Mouse (Mus musculus) T-cell, adult 2 months (primary cell): ENCODE results near the gene E330009J07Rik.

Source experiments
- DNase-seq: peaks from one replicate; pipeline ENCODE4 v3.0.0; 2022; ENCODE audit warnings: low spot score

Gene E330009J07Rik

DNA sequence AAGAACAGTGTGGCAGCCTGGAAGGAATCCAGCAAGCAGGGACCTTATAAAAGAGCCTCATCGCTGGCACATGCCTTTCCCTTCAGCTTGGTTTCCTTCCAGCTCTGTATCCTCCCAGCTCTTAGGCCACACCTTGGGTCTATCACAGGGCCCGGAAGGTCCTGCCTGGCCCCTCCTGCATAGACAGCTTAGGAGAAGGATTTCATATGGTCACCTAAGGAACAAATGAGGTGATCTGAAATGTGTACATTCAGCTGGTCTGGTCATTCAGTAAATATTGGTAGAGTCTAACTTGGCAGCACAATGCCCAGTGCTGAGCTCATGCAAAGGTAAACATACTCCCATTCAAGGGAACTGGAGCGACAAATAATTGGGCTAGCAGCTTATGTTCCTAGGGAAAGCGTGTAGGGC lies 6.4 kb downstream of the E330009J07Rik start:
- DNase-seq: no peak

DNA sequence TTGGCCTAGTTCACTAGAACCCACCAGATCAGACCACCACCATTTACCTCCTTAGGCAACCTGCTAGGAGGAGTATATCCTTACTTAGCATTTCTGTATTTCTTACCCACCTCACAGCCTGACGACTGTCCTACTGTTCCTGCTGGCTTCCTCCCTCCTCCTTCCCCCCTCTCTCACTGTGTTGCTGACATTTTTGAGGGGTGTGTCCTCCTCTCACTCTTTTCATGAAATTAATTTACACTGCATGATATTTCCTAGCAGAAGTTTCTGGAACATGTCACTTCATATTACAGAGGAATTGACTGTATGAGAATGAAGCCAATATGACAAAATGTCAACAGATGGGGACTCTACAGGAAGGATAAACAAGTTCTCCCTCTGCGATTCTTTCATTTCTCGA lies 7.2 kb downstream of the E330009J07Rik start:
- no peak for DNase-seq

DNA sequence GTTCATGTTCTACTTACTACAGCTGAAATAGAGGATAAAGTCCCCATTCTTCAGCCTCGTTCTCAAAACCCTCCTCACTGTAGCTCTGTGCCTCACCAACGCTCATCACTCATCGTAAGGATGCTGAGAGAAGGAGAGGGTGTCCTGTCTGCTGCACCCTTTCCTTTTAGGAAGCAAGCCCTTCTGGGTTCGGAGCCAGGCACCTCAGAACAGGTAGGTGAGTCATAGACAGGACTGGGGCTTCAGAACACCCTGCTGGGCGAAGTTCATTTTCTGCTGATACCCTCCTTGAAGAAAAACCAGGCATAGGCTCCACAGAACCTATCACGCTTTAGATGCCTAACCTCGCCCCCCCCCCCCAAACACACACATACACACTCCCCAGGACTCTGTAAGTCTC lies 8.5 kb downstream of the E330009J07Rik start:
- DNase-seq: no peak

DNA sequence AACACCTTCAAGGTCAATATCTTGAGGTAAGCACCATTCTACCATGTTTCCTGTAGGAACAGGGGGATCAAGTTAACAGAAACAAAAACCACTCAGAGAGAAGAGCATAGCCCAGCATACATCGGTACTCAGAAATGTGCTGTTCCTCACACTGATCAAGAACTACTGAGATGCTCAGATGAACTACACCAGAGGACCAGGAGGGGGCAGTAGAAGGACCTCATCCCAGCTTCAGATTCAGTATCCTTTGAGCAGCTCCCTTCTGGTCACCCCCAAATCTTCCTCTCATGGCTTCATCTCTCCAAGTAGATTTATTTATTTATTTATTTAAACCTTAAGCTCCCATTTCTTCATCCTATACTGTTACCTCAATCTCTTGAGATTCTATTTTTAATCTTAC lies 12.2 kb downstream of the E330009J07Rik start:
- peak; percentile 59 for DNase-seq

DNA sequence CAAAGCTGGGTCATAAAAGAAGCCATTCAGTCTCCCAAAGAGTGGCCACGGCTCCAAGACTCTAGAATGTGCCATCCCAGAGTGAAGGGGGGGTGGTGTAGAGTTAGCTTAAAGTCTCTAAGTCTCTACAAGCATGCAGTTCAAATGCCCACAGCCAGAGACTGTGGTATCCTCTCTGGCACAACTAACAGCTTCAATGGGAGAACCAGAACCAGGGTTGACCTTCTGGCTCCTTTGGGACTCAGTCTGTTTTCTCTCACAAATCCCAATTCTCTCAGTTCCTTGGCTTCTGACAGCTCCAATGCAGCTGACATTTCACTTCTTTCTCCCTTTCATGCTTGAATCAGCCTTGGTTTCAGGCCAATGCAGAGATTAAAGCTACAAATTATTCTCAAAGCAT lies 12.9 kb downstream of the E330009J07Rik start:
- no peak for DNase-seq

DNA sequence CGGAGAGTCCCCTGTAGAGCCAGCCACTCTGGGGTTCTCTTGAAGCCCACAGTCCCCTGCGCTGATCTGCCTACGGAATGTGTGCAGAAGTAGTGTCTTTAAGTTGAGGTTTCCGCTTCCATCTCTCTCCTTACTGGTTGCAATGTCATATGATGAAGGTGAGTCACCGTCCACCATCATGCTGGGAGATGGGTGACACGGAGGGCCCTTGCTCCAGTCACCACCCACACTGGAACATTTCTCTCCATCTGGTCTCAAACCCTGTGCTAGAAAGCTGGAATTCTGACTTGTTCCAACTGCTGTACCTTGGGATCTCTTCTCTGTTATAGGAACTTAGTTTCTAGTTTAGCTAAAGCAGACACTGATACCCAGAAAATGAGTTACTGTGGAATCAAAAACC lies 14.8 kb downstream of the E330009J07Rik start:
- no peak for DNase-seq

DNA sequence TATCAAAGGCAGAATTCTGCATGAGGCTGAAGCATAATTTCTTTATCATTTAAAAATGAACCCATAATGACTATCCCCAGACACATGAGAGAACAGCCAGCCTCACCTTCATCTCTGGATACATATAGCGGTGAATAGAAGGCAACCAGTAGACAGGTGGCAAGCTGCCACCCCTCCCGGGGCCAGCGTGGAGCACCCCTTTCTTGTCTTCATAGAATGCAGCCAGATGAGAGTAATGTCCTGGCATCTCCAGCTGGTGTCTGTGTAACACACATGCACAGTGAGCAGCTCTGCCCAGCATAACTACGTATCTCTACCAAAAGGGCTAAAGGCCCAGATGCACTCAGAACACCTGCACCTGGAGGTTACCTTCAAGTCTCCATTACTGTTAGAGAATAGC lies 17.5 kb downstream of the E330009J07Rik start:
- no peak for DNase-seq

DNA sequence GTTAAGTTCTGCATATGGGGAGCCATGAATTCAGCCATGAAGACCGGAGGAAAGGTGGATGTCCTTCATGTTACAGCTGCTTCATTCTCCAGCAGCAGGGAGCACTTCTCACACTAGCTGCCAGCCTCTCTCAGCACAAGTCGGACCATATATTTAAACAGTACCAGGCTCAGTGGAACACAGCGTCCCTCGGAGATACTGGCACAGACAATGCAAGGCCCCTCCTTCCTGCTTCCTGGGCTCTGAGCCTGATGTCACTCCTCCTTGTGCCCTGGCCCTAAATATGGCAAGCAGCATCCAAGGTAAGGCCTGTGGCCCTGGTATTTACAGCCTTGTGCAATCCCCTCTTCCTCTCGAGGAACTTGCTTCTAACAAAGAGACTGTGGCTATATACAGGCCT lies 20.1 kb downstream of the E330009J07Rik start:
- DNase-seq: no peak

DNA sequence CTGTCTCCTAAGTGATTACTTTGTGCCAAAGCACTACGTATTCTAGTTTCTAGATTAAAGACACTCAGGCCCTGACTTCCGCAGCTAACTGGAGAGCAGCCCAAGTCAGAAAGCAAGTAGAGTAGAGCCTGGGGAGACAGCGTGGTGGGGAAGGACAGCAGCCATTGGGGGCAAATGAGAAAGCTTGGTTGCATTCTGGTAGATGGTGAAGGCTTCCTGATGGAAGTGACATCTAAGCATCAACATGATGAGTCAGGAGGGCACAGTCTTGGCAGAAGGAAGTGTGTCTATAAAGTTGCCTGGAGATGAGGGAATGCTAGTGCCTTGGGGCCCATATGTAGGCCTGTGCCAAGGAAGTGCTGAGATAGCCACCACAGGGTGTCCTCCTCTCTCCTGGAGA lies 22.4 kb downstream of the E330009J07Rik start:
- no peak for DNase-seq

DNA sequence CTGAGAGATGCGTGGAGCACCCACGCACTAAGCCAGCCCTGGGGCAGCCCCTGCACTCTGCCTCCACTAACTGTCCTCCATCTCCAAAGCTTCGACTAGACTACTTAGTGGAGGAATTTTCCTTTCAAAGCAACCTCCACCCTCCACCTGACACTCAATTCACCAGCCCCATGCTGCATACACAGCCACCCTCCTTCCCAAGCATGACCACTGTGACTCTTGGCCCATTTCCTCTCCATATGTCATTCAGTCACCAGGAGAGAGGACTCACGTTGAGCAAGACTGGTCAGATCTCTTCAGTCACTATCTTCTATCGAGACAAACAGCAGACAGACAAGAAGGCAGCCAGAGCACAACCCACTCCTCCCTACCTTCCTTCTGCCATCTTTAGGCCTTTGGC lies 22.9 kb downstream of the E330009J07Rik start:
- DNase-seq: no peak

DNA sequence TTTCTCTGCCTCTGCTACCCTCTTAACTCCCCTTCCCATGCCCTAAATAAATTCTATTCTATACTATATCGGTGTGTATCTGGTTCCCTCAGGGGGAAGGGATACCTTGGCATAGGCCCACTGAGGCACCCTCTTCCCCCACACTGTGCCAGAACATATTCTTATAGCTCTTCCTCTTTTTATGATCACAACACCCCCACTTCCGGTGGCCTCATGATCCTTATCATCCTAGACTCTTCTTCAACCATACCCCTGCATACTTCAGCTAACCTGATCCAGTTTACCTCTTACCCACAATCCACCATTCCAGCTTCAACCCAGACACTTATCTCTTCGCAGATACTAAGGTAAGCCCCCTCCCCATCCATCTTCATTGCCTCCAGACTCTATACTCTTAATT lies 24.9 kb downstream of the E330009J07Rik start:
- no peak for DNase-seq

DNA sequence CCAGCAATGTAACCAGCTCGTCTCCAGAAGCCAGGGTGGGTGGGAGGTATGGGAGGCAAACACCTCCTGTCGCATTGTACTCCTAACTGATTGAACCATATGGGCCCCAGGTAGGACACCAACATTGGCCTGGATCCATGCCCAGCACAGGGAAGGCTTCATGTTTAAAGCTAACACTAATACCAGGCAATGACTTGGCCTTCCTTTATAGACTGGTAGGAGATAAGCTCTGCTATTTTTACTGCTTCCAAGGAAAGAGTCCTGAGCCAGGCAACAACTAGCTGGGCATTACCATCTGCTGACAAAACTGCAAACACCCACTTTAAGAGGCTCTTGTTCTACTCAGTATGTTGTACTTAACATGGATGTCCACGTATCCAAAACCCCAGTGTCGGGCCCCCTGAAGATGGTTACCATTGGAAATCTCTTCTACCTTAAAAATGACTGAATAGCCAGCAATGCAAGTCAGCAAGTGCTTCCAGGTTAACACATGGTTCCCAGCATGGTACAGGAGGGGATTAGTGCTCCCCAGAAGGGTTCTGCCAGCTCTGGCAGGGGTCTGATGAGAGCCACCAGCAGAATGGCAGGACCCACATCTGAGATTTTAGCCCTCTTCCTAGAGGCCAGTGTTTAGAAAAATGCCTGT lies 32.2 kb downstream of the E330009J07Rik start:
- DNase-seq: no peak

DNA sequence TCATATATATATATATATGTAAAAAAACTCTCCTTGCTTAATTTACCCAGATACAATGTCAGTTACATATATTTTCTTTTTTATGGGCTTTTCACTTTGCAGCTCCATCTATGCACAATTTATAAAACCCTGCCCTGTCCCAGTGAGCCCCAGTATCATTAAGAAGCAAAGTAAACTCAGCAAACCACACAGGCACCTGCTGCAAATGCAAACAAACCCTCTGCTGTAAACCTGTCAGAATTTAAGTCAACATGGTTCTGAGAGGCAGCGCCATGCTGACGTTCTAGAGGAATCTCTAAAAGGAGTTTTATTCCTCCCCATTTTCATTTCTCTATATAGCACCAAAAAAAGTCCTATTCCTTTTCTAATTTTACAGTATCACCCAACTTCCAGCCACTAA lies 33.9 kb downstream of the E330009J07Rik start:
- DNase-seq: no peak

DNA sequence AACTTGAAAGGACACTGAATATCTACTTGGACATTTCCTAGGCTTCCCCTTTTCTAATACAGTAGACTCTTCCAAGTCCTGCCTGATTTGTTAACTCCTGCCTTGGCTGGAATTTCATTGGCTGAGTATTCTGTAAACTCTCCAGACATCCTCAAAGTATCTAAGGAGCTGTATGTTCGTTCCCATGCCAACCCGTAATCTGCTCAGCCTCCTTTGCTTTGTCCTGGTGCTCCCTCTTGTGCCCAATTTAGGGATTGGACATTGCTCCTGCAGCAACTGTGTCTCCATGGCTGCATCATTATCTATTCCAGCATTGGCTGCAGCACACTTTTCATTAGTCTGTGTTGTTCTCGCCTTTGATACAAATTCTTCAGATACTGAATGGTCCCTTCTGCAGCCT lies 42.7 kb downstream of the E330009J07Rik start:
- peak; percentile 7 for DNase-seq

DNA sequence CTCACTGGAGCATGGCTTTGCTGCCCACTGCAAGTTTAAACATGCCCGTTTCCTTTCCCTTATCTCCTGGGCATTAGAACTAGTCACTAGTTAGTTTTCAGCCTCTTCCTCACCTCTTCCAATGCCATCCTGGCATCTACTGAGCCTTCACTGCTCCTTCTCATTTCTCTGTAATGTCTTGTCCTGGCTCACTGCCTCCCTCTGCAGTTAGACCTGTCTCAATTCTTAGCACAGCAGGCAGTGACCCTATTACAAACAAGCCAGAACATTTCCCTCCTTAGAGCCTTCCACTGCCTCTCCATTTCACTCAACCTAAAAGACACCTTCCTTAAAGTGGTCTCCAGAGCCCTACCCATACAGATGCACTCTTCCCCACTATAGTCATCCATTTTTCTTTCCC lies 45.0 kb downstream of the E330009J07Rik start:
- DNase-seq: no peak

DNA sequence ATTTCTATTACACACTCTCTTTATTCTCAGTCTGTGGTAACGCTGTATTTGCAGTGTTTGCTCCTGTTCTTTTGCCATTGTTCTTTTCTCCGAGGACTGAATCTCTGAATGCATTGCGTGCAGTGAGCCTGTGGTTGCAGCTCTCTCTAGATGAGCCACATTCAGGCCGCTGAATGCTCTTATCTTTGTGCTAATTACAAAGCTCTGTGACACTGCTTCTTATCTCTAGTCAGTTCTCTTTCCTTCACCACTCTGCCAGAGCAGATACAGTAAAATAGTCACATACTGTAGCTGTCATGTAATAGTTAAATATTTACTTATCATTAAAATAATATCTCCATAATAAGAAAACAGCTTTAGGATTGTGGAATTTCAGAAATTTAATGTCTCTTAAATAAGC lies 47.3 kb downstream of the E330009J07Rik start:
- no peak for DNase-seq

DNA sequence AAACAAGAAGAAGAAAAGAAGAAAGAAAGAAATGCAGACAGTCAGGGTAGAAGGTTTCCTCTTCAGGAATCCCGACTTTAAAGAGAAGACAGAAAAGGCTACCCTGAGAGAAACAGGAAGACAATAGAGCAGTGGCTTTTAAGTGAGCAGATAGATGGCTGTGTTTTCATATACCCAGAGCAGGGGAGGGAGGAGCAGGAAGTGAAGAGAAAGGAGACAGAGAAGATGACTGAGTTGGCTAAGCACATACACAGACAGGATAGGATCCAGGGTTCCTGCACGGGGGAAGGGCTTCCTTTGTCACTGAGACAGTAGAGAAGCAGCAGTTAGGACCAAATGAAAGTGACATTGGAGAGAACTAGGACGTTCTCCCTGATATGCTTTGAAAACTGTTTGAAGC lies 50.3 kb downstream of the E330009J07Rik start:
- peak; percentile 38 for DNase-seq

DNA sequence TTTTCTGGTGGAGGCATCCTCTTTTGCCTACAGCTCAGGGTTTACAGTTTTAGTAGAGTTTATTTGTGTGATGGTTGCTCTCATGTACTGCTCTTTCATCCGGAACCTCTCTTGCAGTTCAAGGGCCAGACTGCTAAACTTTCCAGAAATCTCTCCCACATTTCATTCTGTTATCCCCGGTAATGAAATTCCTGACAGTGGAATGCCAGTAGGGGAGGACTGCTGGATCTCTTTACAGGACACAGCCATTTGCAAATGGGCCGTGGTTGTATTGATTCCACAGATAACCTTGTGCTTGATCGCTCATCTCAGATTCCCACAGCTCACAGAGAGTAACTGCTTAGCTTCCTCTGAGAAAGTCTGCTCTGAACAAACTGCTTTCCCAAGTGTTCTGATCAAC lies 54.0 kb downstream of the E330009J07Rik start:
- no peak for DNase-seq

DNA sequence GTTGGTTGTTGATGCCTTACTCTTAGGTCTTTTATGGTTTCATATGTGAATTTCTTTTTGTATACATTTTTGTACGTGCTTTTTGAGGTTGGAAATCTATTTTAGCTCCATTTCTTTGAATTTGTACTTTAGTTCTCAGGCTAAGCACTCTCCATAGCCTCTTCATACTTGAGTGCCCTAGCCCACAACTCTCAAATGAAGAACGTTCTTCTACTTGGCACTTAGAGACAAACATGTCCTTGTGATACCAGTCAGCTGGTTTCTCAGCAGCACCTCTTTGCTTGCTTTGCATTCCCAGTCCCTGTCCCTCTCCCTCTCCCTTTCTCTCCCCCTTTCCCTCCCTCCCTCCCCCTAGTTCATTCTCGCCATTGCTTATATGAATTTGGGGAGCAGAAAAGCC lies 55.8 kb downstream of the E330009J07Rik start:
- DNase-seq: no peak

DNA sequence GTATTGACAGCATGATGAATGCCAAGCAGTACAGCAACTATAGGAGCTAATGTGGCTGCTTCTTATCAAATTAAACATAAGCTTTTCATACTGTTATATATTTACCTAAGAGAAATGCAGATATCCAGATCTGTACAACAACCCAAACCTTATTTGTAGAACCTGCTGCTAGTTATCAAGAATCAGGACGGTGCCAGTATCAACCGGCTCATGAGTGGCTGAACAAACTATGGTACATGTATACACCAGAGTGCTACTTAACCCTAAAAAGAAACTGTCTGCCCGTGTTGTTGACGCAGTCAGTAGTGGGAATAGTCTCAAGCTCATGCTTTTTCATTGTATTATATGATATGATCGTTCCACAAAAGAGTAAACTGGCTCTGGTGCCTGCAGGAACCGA lies 64.9 kb downstream of the E330009J07Rik start:
- no peak for DNase-seq

DNA sequence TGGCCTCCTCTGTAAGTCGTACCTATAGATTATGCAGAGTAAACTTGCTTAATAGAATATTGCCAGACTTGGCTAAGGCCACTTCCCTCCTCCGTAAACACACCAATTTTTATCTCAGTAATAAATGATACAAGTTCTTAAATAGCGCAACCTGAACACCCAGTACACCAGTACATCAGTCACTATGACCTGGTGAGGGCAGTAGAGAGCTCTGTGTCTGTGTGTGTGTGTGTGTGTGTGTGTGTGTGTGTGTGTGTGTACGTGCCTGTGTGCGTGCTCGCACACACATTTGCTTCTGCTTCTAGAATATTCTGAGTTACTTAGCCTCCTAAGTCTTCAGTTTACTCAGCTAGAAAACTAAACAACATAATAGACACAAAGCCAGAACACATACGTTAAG lies 82.6 kb downstream of the E330009J07Rik start:
- DNase-seq: no peak
